Mouse (Mus musculus) liver, postnatal 0 days (tissue): Measurements from ENCODE around the gene Otos.

ENCODE experiments used
- CTCF ChIP-seq: sonication (generic); IDR thresholded peaks from 2 replicates; pipeline ENCODE4 v1.5.1; 2016; ENCODE audit warnings: antibody characterized with exemption, low read depth
- EP300 ChIP-seq: IDR thresholded peaks from 2 replicates; pipeline ENCODE4 v1.6.1; 2016; ENCODE audit warnings: antibody characterized with exemption, low read depth, mild to moderate bottlenecking

DNA sequence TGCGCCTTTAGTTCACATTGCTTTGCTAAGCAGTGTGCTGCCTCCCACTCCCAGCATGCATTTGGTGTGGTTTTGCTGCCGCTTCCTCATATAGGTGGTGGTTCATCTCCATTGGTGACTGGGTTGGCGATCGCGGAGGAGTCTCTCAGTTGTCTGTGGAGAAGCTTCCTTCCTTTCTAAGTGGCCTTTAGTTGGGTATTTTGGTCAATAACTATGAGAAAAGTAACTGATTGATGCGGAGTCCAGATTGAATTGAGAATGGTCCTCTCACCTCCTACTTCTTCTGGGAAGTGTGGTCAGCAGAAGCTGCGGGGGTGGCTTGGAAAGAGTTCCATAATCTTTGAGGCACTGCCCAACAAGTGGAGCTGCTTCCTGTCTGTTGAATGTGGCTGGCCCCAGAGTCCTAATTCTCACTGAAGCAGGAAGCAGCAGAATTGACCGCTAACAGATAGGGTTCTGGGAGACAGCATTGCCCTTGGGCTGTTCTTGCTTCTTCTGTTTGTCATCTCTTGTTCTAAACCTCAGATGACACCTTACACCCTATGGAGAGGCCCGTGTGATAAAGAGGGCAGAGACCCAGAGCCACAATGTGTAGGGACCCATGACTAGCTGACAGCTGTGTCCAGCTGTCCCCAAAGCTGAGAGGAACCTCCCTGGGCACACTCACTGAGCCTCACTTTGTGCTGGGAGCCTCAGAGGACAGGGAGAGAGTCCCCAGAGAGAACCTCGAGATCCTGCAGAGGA, 27.5 kb upstream of the Otos start:
- no peak for TF ChIP-seq CTCF
- no peak for TF ChIP-seq EP300
